Mouse (Mus musculus) ES-E14 (cell line): ENCODE results near the gene Inpp1. TPM values are rescaled to one million over a fixed set of nuclear protein-coding genes. Genes with fewer than 3 reads are reported as not detected.

Source experiments
- DNase-seq: peaks from one replicate; pipeline ENCODE4 v3.0.0-alpha.2; 2013; ENCODE audit warnings: low read depth, low spot score
- H3K27ac ChIP-seq: 2 replicates; pipeline ENCODE4 v1.5.1; 2012; ENCODE audit warnings: low read depth, mild to moderate bottlenecking, low read length, moderate library complexity, mixed read lengths; ENCODE audit not compliant: poor library complexity, insufficient read depth, severe bottlenecking
- H3K36me3 ChIP-seq: 2 replicates; pipeline ENCODE4 v1.6.1; 2012; ENCODE audit warnings: mild to moderate bottlenecking, low read length, moderate library complexity, mixed read lengths; ENCODE audit not compliant: control insufficient read depth, poor library complexity, insufficient read depth, severe bottlenecking
- H3K4me1 ChIP-seq, 2 experiments: fragments of 150-350 bp in 1 of 2; sonication (generic) in 1 of 2; 2 replicates each; pipeline ENCODE4 v1.6.1; 2012; ENCODE audit warnings: low read length in 2 of 2, mild to moderate bottlenecking in 1 of 2, mixed read lengths in 1 of 2; ENCODE audit not compliant: control insufficient read depth in 2 of 2, insufficient read depth in 2 of 2, poor library complexity in 1 of 2
- H3K4me3 ChIP-seq, 2 experiments: fragments of 150-350 bp in 1 of 2; sonication (generic) in 1 of 2; 2 replicates each; pipeline ENCODE4 v1.5.1; 2012; ENCODE audit warnings: low read length in 2 of 2, low read depth in 1 of 2, mild to moderate bottlenecking in 1 of 2, mixed read lengths in 1 of 2; ENCODE audit not compliant: insufficient read depth in 1 of 2, poor library complexity in 1 of 2, severe bottlenecking in 1 of 2
- H3K9ac ChIP-seq: 2 replicates; pipeline ENCODE4 v1.6.1; 2012; ENCODE audit warnings: low read depth, mild to moderate bottlenecking, low read length, mixed read lengths; ENCODE audit not compliant: poor library complexity, insufficient read depth, severe bottlenecking
- H3K9me3 ChIP-seq: fragments of 150-350 bp; sonication (generic); 2 replicates; pipeline ENCODE4 v1.6.1; 2012; ENCODE audit warnings: low read depth, mild to moderate bottlenecking, low read length; ENCODE audit not compliant: control insufficient read depth, insufficient read depth
- CHD2 ChIP-seq: IDR thresholded peaks from 2 replicates; pipeline ENCODE4 v1.6.1; 2014; ENCODE audit warnings: mild to moderate bottlenecking, low read depth, low read length, inconsistent platforms
- HCFC1 ChIP-seq: IDR thresholded peaks from 2 replicates; pipeline ENCODE4 v1.6.1; 2012; ENCODE audit warnings: low read length, inconsistent platforms, borderline replicate concordance; ENCODE audit not compliant: insufficient read depth
- MAFK ChIP-seq: IDR thresholded peaks from 2 replicates; pipeline ENCODE4 v1.6.1; 2014; ENCODE audit warnings: mild to moderate bottlenecking, low read depth, low read length, inconsistent platforms; ENCODE audit not compliant: insufficient read depth
- ZC3H11A ChIP-seq: IDR thresholded peaks from 2 replicates; pipeline ENCODE4 v1.6.1; 2012; ENCODE audit warnings: low read depth, mild to moderate bottlenecking, inconsistent platforms, low read length, borderline replicate concordance
- ZNF384 ChIP-seq: IDR thresholded peaks from 2 replicates; pipeline ENCODE4 v1.6.1; 2012; ENCODE audit warnings: low read depth, low read length, inconsistent platforms
- in situ Hi-C, 2 experiments: fragments of 600-800 bp; cut with MboI; formaldehyde crosslinking; loops; one replicate each; pipeline ENCODE4 v1.15.1; 2025; ENCODE audit warnings: low sequenced_read_pairs in 2 of 2, inconsistent platforms in 1 of 2; ENCODE audit not compliant: unreplicated experiment in 2 of 2
- total RNA-seq: library from RNA; depleted of rRNA; stranded (reverse); fragments of 300-350 nt; gene quantifications from 2 replicates; pipeline ENCODE4 v1.2.3, GENCODE M21; 2012

Gene Inpp1
- total RNA-seq, 1 experiment, result 5.1 TPM

GRCm38 (mm10) chr1:52753828-52754227 lies 63.7 kb downstream of the Inpp1 start:
- H3K9ac ChIP-seq, result no peak overlapping the region
- no peak overlapping the region for H3K27ac ChIP-seq
- H3K4me3 ChIP-seq, result no peak overlapping the region
- TF ChIP-seq CHD2 (no peak), ZC3H11A (no peak), ZNF384 (no peak), HCFC1 (no peak), MAFK (no peak)
- H3K4me1 ChIP-seq, result no peaks in the 10 kb centered on the region
- H3K9me3 ChIP-seq, result no peaks in the 10 kb centered on the region
- H3K36me3 ChIP-seq, result no peaks in the 10 kb centered on the region
- DNase-seq, result no peak
- in situ Hi-C loops, result no loop called here

- Histone ChIP-seq H3K36me3 (no peaks in the 10 kb centered on the region), H3K4me3 (no peak overlapping the region), H3K9me3 (no peaks in the 10 kb centered on the region), H3K27ac (no peak overlapping the region), H3K9ac (no peak overlapping the region), H3K4me1 (no peaks in the 10 kb centered on the region)
- no peak for TF ChIP-seq HCFC1
- peak; percentile 52; the same call in 1 of the 2 replicates for TF ChIP-seq MAFK
- DNase-seq, result no peak
- in situ Hi-C loops, result no loop called here
Observed at GRCm38 (mm10) chr1:52752706-52753105, 64.8 kb downstream of the Inpp1 start.

- no peaks in the 10 kb centered on the region for H3K36me3 ChIP-seq
- DNase-seq, result no peak
- no peaks in the 10 kb centered on the region for H3K4me1 ChIP-seq
- in situ Hi-C loops, result no loop called here
- H3K9me3 ChIP-seq, result no peaks in the 10 kb centered on the region
- H3K27ac ChIP-seq, result no peak overlapping the region
- no peak overlapping the region for H3K4me3 ChIP-seq
- H3K9ac ChIP-seq, result no peak overlapping the region
- TF ChIP-seq ZNF384, result no peak
- no peak for TF ChIP-seq CHD2
- TF ChIP-seq ZC3H11A, result no peak
- TF ChIP-seq MAFK, result no peak
Observed at GRCm38 (mm10) chr1:52751634-52752033, 65.9 kb downstream of the Inpp1 start.

- Histone ChIP-seq H3K9ac (no peak overlapping the region), H3K9me3 (no peaks in the 10 kb centered on the region), H3K36me3 (no peaks in the 10 kb centered on the region), H3K27ac (no peak overlapping the region), H3K4me3 (no peak overlapping the region), H3K4me1 (no peaks in the 10 kb centered on the region)
- TF ChIP-seq MAFK, result no peak
- no peak for TF ChIP-seq ZNF384
- no peak for TF ChIP-seq HCFC1
- no peak for TF ChIP-seq CHD2
- TF ChIP-seq ZC3H11A, result no peak
- in situ Hi-C loops, result no loop called here
- no peak for DNase-seq
Observed at GRCm38 (mm10) chr1:52749978-52750377, 67.5 kb downstream of the Inpp1 start.

GRCm38 (mm10) chr1:52748260-52748659 lies 69.2 kb downstream of the Inpp1 start:
- Histone ChIP-seq H3K4me1 (no peaks in the 10 kb centered on the region), H3K36me3 (no peaks in the 10 kb centered on the region), H3K9ac (no peak overlapping the region), H3K4me3 (no peak overlapping the region), H3K27ac (no peak overlapping the region), H3K9me3 (no peaks in the 10 kb centered on the region)
- peak; percentile 51 for DNase-seq
- in situ Hi-C loops, result no loop called here
- TF ChIP-seq CHD2 (no peak), ZC3H11A (peak; percentile 30; the same call in 1 of the 2 replicates)
